Mouse (Mus musculus) lung, postnatal 4 days (tissue): ENCODE data around the gene Naip5.
"Not testable (repeated sequence)": the region's sequence is repeated elsewhere in the genome, so short reads cannot be mapped to it uniquely, and the experiment has no call there.

Experiments used
- DNase-seq, 2 experiments: peaks; one replicate each; pipeline ENCODE4 v3.0.0; 2021

Naip5 gene

DNA sequence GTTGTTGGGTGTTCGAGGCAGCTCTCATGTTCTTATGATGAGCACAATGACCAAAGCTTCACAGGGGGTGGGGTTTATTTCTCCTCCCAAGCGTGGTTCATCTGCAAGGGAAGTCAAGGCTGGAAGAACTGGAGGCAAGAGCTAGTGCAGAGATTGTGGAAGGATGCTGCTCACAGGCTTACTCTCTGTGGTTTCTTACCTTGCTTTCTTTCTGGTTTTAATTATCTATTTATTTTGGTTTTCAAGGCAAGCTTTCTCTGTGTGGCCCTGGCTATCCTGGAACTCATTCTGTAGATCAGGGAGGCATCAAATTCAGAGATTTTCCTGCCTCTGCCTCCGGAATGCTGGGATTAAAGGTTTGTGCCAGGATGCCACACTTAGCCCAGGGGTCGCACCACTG lies at the start of gene Naip5:
TSS of gene Naip5 (minus strand) at position 101 of the 400 bp plus-strand sequence.
- DNase-seq: not testable (repeated sequence)

DNA sequence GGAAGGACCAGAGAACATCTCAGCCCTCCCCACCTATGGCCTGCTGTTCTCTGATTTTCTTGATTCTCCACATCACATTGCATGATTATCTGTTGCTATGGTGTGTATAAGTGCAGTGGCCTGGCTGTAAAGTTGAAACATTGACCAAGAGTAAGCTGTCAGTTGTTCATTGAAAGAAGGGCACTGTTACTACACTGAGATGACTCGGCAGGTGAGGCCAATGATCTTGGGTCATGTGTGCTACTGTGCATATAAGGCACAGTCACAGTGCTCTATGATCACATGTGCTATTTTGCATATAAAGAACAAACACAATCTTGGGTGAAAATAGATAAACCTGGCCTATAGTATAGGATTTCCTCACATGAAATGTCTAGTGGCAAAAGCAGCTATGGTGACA lies 38.5 kb upstream of the Naip5 start:
- DNase-seq: no peak

GRCm38 (mm10) chr13:100271474-100272132 lies 25.5 kb upstream of the Naip5 start:
- DNase-seq: not testable (repeated sequence)

DNA sequence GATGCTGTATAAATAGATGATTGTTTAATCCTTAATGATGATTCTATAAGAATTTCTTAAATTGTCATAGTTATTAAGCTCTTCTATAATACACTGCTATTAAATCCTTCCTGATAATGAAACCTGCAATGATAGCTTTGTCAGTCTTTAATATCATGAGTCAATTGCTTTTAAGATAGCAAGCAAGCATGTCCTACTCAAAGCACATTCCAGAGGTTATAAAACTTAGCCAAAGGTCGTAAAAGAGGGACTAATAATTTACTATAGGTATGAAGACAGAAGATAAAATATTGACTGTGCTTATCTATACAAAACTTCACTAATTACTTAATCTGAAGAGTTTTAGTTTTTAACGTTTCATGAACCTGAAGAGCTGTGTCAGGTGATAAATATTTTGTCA lies 10.9 kb upstream of the Naip5 start:
- DNase-seq: not testable (repeated sequence)

DNA sequence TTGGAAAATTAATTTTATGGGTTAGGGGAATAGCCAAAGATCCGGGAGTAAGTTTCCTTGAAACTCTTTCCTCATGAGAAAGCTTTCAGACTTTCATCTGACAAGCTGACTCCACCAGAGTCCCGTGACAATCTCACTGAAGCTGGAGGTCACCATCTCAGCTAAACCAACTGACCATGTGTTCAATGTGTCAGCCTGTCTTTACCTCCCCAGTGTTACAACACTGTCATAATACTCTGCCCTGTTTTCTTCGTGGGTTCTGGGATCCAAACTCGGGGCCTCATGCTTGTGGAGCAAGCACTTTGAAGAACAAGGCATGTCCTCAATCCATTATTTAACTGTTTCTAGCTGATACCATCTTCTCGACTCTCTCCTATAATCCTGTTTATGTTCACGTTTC lies 9.8 kb upstream of the Naip5 start:
- not testable (repeated sequence) for DNase-seq

- DNase-seq: not testable (repeated sequence)
Measured at GRCm38 (mm10) chr13:100251897-100252296, 5.8 kb upstream of the Naip5 start.

GRCm38 (mm10) chr13:100246896-100247519 lies 885 bp upstream of the Naip5 start:
- DNase-seq: peak in 1 of 2 experiments; percentile 13

GRCm38 (mm10) chr13:100243702-100244101 lies 2.4 kb downstream of the Naip5 start:
- DNase-seq: no peak

- DNase-seq: not testable (repeated sequence)
Measured at GRCm38 (mm10) chr13:100213683-100214082, 32.4 kb downstream of the Naip5 start.

GRCm38 (mm10) chr13:100210540-100210939 lies 35.6 kb downstream of the Naip5 start:
- peak; percentile 36 to 62 for DNase-seq

DNA sequence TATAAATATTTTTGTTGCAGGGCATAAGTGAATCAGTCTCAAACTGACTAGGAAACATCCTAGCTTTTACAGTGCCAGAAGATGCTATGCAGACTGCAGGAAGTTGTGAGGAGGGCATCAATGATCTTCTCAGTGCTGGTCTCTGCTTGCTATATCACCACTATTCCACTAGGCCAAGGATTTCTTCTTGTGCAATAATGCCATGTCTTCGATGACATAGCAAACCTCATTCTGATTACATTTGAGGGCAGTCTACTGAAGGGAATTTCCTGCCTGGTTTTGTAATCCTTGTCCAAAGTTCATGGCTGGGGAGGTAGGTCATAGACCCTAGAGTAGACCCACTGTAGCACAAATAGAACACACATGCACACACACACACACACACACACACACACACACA lies 42.8 kb downstream of the Naip5 start:
- no peak for DNase-seq

GRCm38 (mm10) chr13:100201659-100202333 lies 44.3 kb downstream of the Naip5 start, which contains the start of gene Naip2:
Gene Naip2 (minus strand): TSS chr13:100202092.
- peak in 1 of 2 experiments; percentile 21 for DNase-seq

- no peak for DNase-seq
Measured at GRCm38 (mm10) chr13:100200778-100201177, 45.3 kb downstream of the Naip5 start.

DNA sequence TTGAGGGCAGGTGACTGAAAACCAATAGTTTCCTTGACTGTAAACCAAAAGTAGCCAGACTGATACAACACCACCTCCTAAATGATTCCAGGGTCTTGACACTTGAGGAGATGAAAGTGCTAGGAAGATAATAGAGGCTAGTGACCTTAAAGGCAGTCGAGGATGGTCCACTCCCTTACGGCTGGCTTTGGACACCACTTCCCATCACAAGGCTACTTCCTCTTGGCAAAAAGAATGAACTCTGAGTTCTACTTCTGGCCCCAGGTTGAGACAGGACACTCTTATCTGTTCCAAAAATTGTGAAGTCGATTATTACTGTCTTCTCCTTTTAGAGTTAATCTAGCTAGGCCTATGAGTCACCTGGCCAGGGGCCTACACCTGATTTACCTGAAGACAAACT lies 50.7 kb downstream of the Naip5 start:
- no peak for DNase-seq

DNA sequence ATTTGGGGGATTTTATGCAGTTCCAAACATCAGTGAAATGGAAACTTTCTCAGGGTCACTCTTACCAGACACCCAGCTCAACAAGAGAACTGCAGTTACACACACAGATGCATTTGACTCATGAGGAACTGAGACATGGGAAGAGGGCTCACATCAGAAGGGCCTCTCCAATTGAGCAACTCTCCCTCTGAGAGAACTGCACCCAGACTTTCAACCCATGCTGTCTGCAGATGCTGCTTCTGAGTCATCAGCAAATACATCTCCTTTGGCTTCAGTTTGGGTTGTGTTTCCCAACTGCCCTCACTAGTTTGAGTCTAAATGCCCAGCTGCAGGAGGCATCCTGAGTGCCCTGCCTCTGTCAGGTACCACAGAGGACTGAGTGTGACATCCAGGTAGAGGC lies 63.0 kb downstream of the Naip5 start:
- DNase-seq: peak in 1 of 2 experiments; percentile 17

GRCm38 (mm10) chr13:100174360-100174759 lies 71.8 kb downstream of the Naip5 start:
- DNase-seq: not testable (repeated sequence)

- DNase-seq: not testable (repeated sequence)
Measured at GRCm38 (mm10) chr13:100166378-100166777, 79.7 kb downstream of the Naip5 start.

- DNase-seq: not testable (repeated sequence)
Measured at GRCm38 (mm10) chr13:100162467-100162866, 83.7 kb downstream of the Naip5 start.
